Mouse (Mus musculus): ENCODE results near the gene Olfr957. TPM values are rescaled to one million over a fixed set of nuclear protein-coding genes. Genes with fewer than 3 reads are reported as not detected.
A peak's percentile ranks its signal among the peaks of the same experiment; 100 is the strongest.

Olfr957 gene
- total RNA-seq (2021), result not detected
- long read RNA-seq, result 0 reads

- DNase-seq (ENCODE audit: low spot score in 2 of 2), result no peak
These were observed at the start of gene Olfr957 for GRCm38 (mm10) chr9:39515531-39515930. Gene Olfr957 (minus strand): TSS chr9:39515809.

GRCm38 (mm10) chr9:39558349-39558647 is 42.7 kb upstream of the Olfr957 start:
- DNase-seq (ENCODE audit: low spot score in 2 of 2), result no peak

GRCm38 (mm10) chr9:39557529-39558348 is 42.1 kb upstream of the Olfr957 start:
- DNase-seq (ENCODE audit: low spot score in 2 of 2), result peak in 1 of 2 experiments; percentile 34

- DNase-seq (ENCODE audit: low spot score in 2 of 2), result no peak
These were observed 38.3 kb upstream of the Olfr957 start, which contains the start of gene Olfr958 for GRCm38 (mm10) chr9:39553946-39554345. Gene Olfr958 (minus strand): TSS chr9:39554054.

- DNase-seq (ENCODE audit: low spot score in 2 of 2), result no peak
These were observed 35.2 kb upstream of the Olfr957 start for GRCm38 (mm10) chr9:39550806-39551205.

- no peak for DNase-seq (ENCODE audit: low spot score in 2 of 2)
These were observed 8.1 kb upstream of the Olfr957 start for GRCm38 (mm10) chr9:39523616-39524285.

- no peak for DNase-seq (ENCODE audit: low spot score in 2 of 2)
These were observed 3.0 kb upstream of the Olfr957 start for GRCm38 (mm10) chr9:39518595-39518994.

- DNase-seq (ENCODE audit: low spot score in 2 of 2), result no peak
These were observed 6.2 kb downstream of the Olfr957 start for GRCm38 (mm10) chr9:39509412-39509811.

GRCm38 (mm10) chr9:39508998-39509397 is 6.6 kb downstream of the Olfr957 start:
- peak; percentile 75 to 78 for DNase-seq (ENCODE audit: low spot score in 2 of 2)

GRCm38 (mm10) chr9:39493895-39494294 is 21.7 kb downstream of the Olfr957 start, which contains the start of gene Olfr44:
Gene Olfr44 (minus strand): TSS chr9:39493995.
- no peak for DNase-seq (ENCODE audit: low spot score in 2 of 2)

GRCm38 (mm10) chr9:39471844-39472243 is 43.8 kb downstream of the Olfr957 start, which contains the start of gene Olfr955:
Gene Olfr955 (minus strand): TSS chr9:39471944.
- no peak for DNase-seq (ENCODE audit: low spot score in 2 of 2)

Other genes starting within 250 kb of the Olfr957 start
- not detected for gene Olfr945, start 239.0 kb downstream of the Olfr957 start, total RNA-seq (2021)
- gene Olfr948, start 189.8 kb downstream of the Olfr957 start, total RNA-seq (2021), result not detected
- not detected for gene Olfr951, start 128.4 kb downstream of the Olfr957 start, total RNA-seq (2021)
- gene Olfr952, start 88.7 kb downstream of the Olfr957 start, total RNA-seq (2021), result not detected
- gene Olfr954, start 59.1 kb downstream of the Olfr957 start, total RNA-seq (2021), result not detected
- not detected for gene Olfr955, start 43.9 kb downstream of the Olfr957 start, total RNA-seq (2021)
- not detected for gene Olfr44, start 21.8 kb downstream of the Olfr957 start, total RNA-seq (2021)
- gene Olfr958, start 38.2 kb upstream of the Olfr957 start, total RNA-seq (2021), result not detected
- not detected for gene Olfr959, start 59.8 kb upstream of the Olfr957 start, total RNA-seq (2021)
- 10 to 100 TPM; 28.2 to 34.9 TPM for gene AW551984, start 88.6 kb upstream of the Olfr957 start, total RNA-seq (2021)
- not detected for gene Olfr148, start 94.8 kb upstream of the Olfr957 start, total RNA-seq (2021)
- not detected for gene Olfr960, start 105.6 kb upstream of the Olfr957 start, total RNA-seq (2021)
- not detected for gene Olfr961, start 129.3 kb upstream of the Olfr957 start, total RNA-seq (2021)
- gene Olfr963, start 151.4 kb upstream of the Olfr957 start, total RNA-seq (2021), result not detected
- not detected for gene Olfr149, start 191.3 kb upstream of the Olfr957 start, total RNA-seq (2021)
- not detected for gene Olfr965, start 195.5 kb upstream of the Olfr957 start, total RNA-seq (2021)
- gene Olfr150, start 215.2 kb upstream of the Olfr957 start, total RNA-seq (2021), result not detected
- gene Olfr967, start 230.4 kb upstream of the Olfr957 start, total RNA-seq (2021), result not detected

Measured in layer of hippocampus, postnatal 10 days (tissue).